Mouse (Mus musculus): ENCODE results near the gene Mmgt1.

The Mmgt1 gene

DNA sequence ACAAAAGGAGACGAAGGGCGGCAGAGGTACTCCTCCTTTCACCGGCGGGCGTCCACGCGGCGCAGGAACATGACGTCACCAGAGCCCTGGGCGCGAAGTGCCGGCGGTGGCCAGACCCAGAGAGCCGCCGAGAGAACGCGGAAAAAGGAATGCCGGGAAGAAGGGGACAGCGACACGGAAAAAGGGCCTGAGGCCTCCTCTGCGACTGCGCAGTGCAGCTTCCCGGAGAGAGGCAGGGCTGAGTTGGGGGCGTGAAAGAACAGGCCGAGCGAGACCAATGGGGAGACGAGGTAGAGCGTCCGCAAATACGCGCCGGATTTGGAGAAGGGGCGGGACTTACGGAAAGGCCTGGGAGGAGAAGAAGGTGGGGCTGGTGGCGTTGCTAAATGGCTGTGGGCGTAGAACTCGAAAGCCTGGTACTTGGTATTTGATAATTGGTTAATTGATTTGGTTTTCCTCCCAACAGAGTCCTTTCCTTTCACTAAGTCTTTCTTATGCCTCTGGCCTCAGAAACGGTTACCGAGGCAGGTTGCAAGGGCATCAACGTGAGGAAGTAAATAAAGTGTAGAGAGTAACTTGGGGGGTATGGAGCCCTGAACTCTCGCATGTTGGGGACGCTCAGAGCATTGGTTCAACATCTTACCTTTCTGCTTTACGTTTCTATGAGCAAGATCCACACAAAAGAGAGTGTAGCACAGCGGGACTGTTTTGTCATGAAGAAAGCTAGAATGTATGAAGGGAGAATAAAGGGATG lies at the start of gene Mmgt1:
TSS of gene Mmgt1 (minus strand) at position 183 of the 754 bp plus-strand sequence.
- peak; percentile 85 for DNase-seq (ENCODE audit: extremely low spot score, low spot score)

DNA sequence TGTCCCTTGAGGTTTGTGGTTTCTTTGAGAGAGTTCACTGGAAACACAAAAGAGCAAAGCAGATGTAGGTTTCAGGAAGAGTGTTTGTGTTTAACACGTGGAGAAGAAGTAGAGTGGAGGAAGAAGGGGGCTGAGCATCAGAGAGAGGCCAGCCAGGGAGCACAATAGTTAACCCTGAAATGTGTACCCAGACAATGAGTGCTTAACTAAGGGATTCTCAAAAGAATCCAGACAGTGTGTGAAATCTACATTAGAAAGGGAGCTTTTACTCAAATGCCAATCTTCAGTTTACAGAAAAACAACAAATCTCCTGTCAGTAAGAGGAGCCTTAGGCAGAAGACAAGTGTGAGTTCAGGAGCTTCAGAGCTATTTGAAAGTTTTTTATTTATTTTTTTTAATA lies 42.2 kb upstream of the Mmgt1 start:
- no peak for DNase-seq (ENCODE audit: extremely low spot score, low spot score)

DNA sequence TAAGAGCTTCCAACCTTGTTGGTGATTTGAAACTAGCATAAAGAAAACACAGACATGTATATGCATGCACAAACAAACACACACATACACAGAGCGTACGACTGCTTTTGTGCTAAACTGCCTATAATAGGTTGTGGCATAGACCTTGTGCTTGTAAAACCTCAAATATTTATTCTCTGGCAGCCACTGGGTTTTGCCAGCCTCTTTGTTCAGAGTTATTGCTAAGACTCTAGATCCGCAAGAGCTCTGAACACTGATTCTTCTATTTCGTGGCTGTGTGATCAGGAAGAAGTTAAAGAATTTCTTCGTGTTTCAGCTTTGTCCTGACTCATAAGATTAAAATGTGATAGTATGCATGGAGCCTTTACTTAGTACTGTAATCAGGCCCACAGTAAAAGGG lies 38.3 kb upstream of the Mmgt1 start:
- DNase-seq (ENCODE audit: extremely low spot score, low spot score), result no peak

DNA sequence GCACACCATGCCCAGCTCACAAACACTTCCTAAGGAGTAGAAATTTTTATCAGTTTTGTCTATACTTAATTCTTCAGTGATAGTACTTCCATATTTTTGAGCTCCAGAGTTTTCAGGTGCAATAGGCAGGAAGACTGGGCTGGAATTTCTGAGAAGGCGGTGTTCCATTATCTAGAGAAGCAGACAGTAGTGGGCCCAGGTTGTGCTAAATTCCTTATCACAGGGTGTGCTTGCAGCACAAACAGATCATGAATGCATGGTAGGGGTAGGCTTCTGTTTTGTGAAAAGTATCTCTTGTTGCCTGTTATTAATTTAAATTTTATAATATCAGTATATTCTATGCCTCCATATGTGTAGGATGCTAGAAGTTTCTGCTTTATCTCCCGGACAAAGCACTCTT lies 17.4 kb upstream of the Mmgt1 start:
- no peak for DNase-seq (ENCODE audit: extremely low spot score, low spot score)

DNA sequence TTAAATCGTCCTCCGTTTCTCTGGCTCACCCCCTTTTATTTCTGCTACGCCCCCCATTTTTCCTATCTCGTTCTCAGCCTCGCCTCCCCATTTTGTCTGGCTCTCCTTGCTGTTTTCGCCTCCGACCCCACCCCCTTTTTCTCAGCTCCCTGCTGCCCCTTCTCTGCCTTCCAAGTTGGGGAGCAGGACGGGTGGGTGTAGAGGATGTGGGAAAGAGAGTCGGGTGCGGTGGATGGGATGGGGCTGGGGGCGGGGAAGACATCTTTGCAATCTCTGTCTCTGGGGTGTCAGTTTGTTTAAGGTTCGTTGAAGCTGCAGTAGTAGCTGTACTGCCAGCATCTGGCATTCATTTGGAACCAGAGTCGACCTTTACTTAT lies 12.4 kb upstream of the Mmgt1 start:
- peak; percentile 19 for DNase-seq (ENCODE audit: extremely low spot score, low spot score)

DNA sequence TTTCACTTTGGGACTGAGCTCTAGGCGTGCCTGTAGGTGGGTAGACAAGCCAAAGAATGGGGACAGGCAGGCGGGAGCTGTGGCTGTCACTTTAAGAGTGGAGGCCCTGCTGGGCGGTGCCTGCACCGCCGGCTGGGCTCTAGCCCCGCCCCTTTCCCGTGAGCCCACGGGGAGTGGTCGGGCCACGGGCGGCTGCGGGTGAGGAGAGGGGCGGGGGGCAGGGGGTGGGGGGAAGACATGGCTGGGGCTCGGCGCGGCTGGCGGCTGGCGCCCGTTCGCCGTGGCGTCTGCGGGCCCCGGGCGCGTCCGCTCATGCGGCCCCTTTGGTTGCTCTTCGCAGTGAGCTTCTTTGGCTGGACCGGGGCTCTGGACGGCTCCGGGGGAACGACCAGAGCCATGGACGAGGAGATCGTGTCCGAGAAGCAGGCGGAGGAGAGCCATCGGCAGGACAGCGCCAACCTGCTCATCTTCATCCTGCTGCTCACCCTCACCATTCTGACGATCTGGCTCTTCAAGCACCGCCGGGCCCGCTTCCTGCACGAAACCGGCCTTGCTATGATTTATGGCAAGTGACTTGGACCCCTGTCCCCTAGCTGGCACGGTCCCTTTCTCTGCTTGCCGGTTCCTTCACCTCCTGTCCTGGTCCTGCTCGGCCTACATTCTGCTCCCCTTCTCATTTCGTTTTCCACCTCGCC lies 11.9 kb upstream of the Mmgt1 start, which contains the start of gene Slc9a6:
TSS of gene Slc9a6 (plus strand) at position 135 of the 695 bp plus-strand sequence.
- DNase-seq (ENCODE audit: extremely low spot score, low spot score), result peak; percentile 70

DNA sequence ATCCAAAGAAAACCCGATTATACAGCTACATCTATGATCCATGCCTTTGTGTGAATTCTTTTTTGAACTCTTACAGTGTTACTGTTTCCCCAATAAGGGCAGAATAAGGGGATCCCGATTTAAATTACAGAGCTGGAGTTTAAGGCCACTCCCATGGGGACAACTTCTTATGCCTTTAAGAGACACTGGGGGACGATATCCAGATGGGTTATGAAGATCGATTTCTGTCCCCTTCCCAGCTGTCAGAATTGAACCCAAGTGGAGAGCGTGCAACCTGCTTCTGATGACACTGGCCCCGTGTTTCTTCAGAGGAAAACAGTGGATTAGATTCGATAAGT lies 11.4 kb upstream of the Mmgt1 start:
- no peak for DNase-seq (ENCODE audit: extremely low spot score, low spot score)

DNA sequence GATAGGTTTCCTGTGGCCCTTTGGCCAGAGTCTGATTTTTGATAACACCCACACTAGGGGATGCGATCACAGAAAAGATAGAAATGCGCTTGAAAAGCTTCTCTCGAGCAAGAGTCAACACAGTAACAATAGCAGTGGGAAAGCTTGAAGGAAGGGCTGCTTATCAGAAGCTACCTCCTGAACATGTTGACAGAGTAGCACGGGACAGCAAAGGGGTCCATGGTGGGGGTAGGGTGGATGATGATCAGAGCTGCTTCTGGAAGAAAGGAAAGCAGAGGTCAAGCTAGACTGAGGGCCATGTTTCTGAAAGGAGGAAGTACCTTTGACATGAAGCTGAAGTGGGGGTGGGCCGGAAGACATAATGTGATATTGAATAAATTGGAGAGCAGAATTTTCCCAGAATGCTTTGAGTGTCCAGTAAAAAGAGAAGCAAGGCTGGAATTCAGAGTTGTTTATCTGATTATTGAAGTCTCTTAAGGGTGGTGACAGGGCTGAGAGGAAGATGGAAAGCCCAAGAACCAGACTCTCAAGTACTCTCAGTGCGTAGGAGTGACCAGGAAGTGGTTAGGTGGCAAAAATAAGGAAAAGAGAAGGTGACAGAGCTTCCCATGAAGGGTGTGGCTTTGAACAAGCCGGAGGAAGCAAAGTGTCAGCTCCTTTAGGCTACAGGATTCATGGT lies 9.3 kb upstream of the Mmgt1 start:
- DNase-seq (ENCODE audit: extremely low spot score, low spot score), result no peak

DNA sequence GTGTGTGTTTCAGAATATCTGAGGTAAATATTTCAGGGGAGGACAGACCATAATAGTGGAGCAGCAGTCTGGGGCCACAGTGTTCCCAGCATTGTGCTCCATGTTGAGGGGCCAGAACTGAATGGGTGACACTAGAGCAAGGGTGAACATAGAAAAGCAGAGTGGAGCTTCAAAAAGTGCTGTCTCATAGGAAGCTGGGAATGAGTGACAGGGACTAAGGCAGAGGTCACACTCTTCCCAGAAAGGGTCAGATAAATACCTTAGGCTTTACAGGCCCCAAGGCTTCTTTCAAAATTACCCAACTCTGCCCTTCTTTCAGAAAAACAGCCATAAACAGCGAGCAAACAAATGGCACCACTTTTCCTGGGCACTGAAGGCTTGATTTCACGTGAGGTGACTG lies 8.7 kb upstream of the Mmgt1 start:
- DNase-seq (ENCODE audit: extremely low spot score, low spot score), result no peak

DNA sequence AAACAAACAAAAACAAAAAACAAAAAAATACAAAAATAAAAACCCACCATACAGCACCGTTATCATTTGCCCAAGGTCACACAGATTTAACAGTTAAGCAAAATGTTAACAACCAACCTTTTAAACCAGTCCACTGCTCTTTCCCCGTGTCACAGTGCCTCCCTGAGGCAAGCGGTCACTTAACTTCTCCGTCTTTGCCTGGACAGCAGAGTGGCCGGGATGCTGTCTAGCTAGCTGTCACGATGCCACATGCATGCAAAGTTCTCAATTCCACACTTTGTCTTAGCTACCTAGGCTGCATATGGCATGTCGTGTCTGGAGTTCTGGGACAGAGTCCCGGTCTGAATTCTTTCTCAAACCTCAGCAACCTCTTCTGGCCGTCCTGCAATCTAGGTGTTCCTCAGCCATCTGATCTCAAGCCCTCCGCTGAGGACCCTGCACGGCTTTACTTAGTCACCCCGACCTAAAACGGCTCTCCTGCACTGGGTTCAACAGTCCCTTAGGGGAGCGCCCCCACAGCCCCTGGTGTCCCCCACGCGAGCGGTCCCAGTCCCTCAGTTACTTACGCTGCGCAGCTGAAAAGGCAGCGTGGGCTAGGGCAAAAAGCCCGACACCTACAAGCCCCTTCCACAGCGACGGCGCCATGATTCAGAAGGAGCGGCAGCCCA lies 516 bp downstream of the Mmgt1 start:
- DNase-seq (ENCODE audit: extremely low spot score, low spot score), result no peak

DNA sequence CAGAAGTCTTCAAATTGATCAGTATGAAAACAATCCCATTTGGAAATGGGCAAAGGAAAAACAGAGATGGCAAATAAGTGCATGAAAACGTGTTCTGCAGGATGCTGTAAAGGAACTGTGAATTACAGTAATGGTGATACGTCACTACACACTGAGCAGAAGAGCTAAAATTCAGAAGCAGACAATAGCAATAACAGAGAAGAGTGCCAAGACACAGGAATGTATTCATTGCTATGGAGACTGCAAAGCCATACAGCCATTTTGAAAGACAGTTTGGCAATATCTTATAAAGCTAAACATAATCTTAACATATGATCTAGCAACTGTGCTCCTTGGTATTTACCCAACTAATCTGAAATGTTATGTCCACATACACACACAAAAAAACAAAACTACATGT lies 19.7 kb downstream of the Mmgt1 start:
- DNase-seq (ENCODE audit: extremely low spot score, low spot score), result no peak

DNA sequence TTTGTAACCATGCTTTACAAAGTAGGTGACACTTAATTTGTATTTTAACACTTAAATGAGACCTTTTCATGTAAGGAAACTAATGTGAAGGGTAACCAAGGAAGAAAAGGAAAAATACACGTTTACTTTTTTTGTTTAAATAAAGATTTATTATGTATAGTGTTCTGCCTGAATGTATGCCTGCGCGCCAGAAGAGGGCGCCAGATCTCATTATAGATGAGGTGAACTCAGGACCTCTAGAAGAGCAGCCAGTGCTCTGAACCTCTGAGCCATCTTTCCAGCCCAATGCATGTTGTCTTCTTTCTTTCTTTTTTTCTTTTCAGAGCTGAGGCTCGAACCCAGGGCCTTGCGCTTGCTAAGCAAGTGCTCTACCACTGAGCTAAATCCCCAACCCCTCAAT lies 25.4 kb downstream of the Mmgt1 start:
- no peak for DNase-seq (ENCODE audit: extremely low spot score, low spot score)

DNA sequence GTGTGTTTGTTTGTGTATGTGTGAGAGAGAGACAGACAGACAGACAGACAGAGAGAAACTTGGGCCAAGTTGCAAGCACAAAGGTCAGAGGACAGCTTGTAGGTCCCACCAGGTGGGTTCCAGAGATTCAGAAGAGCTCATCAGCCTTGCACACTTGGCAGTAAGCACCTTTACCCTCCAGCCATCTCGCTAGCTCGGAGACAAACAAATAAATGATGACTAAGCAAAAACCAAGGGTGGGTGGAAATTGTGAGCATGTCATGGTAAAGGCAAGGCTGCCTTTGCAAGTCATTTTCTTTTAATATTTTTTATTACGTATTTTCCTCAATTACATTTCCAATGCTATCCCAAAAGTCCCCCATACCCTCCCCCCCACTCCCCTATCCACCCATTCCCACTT lies 44.3 kb downstream of the Mmgt1 start:
- no peak for DNase-seq (ENCODE audit: extremely low spot score, low spot score)

DNA sequence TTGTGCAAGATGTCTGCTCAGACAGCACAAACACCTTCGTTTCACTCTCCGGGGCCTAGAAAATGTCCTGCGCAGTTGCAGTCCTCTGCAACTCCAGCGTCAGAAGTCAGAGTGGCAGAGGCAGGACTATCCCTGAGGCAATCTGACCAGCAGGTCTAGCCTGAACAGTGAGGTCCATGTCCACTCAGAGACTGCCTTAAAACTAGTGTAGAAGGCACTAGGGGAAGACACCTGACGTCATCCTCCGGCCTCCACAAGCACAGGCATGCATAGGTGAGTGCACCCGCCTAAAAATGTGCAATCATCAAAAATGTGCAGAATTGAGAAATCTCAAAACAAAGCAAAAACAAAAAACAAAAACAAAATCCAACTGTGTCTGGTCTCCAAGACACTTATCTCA lies 48.4 kb downstream of the Mmgt1 start, which contains the start of gene Gm648:
TSS of gene Gm648 (minus strand) at position 101 of the 400 bp plus-strand sequence.
- DNase-seq (ENCODE audit: extremely low spot score, low spot score), result no peak

DNA sequence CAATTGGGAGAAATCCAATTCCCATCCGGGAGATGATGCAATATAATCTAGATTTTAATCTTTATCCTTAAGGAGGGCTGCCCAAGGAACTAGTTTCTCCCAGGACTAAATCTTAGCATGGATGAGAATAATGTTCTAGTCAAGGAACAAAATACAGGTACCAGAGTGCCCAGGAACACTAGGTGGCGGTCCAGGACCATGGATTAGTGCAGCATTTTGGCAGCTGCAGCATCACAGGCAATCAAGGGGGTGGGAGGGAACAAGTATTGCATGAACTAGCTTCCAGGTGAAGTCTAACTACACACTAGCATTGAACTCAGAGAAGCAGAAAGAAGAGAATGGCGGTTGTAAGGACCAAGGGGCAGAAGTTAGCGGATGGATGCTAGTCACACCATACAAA lies 60.7 kb downstream of the Mmgt1 start:
- no peak for DNase-seq (ENCODE audit: extremely low spot score, low spot score)

All from neural tube, embryonic 10.5 days (tissue).